Mouse (Mus musculus): ENCODE measurements around the gene Ablim1. TPM values are rescaled to one million over a fixed set of nuclear protein-coding genes. Genes with fewer than 3 reads are reported as not detected.

Gene Ablim1
- total and polyA plus RNA-seq, 2 experiments from 2014 or later: 50.7 to 81.2 TPM

DNA sequence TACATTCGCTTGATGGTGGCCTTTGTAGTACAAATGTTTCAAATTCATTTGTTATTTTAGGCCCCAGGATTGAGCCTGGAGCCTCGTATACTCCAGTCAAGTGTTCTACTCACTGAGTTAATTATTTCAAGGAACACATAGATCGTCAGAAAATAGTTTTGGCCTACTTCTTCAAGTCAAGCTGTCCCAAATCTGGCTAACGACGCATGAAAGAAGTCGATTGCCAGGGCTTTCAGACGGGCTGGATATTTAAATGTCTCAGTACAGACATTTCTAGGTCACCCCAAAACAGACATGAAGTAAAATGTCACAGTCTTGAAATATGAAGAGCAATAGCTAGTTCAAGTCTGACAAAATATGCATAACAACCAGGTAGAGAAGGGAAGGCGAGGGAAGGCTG, 261.8 kb downstream of the Ablim1 start:
- no peak for DNase-seq (ENCODE audit: low spot score)
- H3K9ac ChIP-seq (replicated peaks; ENCODE audit: low read length, poor library complexity, severe bottlenecking): no peak overlapping the region
- WGBS: 75% methylated on average over 8 of the region's 8 CpGs
- no peaks in the 10 kb centered on the region for H3K27me3 ChIP-seq (ENCODE audit: insufficient read depth, low read length)
- H3K9me3 ChIP-seq (ENCODE audit: low read length): no peaks in the 10 kb centered on the region
- H3K36me3 ChIP-seq (ENCODE audit: insufficient read depth, low read length): peaks cover 10% of the 10 kb centered on the region
- H3K4me2 ChIP-seq (ENCODE audit: low read depth, low read length, poor library complexity, severe bottlenecking): no peak overlapping the region
- no peaks in the 10 kb centered on the region for H3K4me1 ChIP-seq (ENCODE audit: insufficient read depth, low read length)
- no peak for TF ChIP-seq CTCF (IDR thresholded peaks at IDR 0.05)
- 0 out of 2 replicates have a peak overlapping the region, but pooled peaks have one; percentile 38 for H3K27ac ChIP-seq (ENCODE audit: low read depth, low read length)
- no peak for ATAC-seq (ENCODE audit: low FRiP score)
- H3K4me3 ChIP-seq (ENCODE audit: low read depth, low read length): no peak overlapping the region

GRCm38 (mm10) chr19:57052016-57052415, 262.7 kb downstream of the Ablim1 start:
- H3K4me3 ChIP-seq (ENCODE audit: low read depth, low read length): no peak overlapping the region
- H3K4me2 ChIP-seq (ENCODE audit: low read depth, low read length, poor library complexity, severe bottlenecking): no peak overlapping the region
- WGBS: 93% methylated on average over 7 of the region's 7 CpGs
- TF ChIP-seq CTCF (IDR thresholded peaks at IDR 0.05): no peak
- DNase-seq (ENCODE audit: low spot score) (no peak), ATAC-seq (ENCODE audit: low FRiP score) (no peak)
- no peaks in the 10 kb centered on the region for H3K9me3 ChIP-seq (ENCODE audit: low read length)
- H3K4me1 ChIP-seq (ENCODE audit: insufficient read depth, low read length): no peaks in the 10 kb centered on the region
- no peaks in the 10 kb centered on the region for H3K27me3 ChIP-seq (ENCODE audit: insufficient read depth, low read length)
- H3K9ac ChIP-seq (replicated peaks; ENCODE audit: low read length, poor library complexity, severe bottlenecking): no peak overlapping the region
- H3K27ac ChIP-seq (ENCODE audit: low read depth, low read length): no peak overlapping the region
- H3K36me3 ChIP-seq (ENCODE audit: insufficient read depth, low read length): peaks cover 8% of the 10 kb centered on the region

DNA sequence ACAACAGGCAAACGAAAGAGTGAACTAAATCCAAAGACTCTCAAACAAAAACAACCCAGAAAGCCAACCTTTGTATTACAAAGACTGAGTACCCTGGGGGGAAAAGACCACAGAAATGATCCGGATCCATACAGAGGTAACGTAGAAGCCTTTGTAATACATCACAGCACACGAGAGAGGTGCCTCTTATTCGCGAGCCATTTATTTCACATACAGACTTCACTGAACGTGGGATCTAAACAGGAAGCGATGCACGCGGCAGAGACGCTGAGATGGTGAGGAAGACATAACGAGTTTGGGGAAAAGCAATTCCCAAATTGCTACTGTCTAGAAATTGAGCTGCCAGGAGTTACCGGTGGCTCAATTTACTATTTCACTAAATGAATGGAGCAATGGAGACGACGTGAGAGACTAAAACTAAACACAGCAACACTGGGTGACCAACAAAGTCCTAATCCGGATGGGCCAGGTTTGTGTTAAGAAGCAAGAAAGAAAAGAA, 265.1 kb downstream of the Ablim1 start:
- no peaks in the 10 kb centered on the region for H3K9me3 ChIP-seq (ENCODE audit: low read length)
- H3K27ac ChIP-seq (ENCODE audit: low read depth, low read length): no peak overlapping the region
- 34% methylated on average over 16 of the region's 16 CpGs for WGBS
- no peak overlapping the region for H3K9ac ChIP-seq (replicated peaks; ENCODE audit: low read length, poor library complexity, severe bottlenecking)
- ATAC-seq (ENCODE audit: low FRiP score) (no peak), DNase-seq (ENCODE audit: low spot score) (peak; percentile 63)
- H3K4me1 ChIP-seq (ENCODE audit: insufficient read depth, low read length): no peaks in the 10 kb centered on the region
- TF ChIP-seq CTCF (IDR thresholded peaks at IDR 0.05): no peak
- H3K36me3 ChIP-seq (ENCODE audit: insufficient read depth, low read length): peaks cover 8% of the 10 kb centered on the region
- no peaks in the 10 kb centered on the region for H3K27me3 ChIP-seq (ENCODE audit: insufficient read depth, low read length)
- no peak overlapping the region for H3K4me2 ChIP-seq (ENCODE audit: low read depth, low read length, poor library complexity, severe bottlenecking)
- no peak overlapping the region for H3K4me3 ChIP-seq (ENCODE audit: low read depth, low read length)

DNA sequence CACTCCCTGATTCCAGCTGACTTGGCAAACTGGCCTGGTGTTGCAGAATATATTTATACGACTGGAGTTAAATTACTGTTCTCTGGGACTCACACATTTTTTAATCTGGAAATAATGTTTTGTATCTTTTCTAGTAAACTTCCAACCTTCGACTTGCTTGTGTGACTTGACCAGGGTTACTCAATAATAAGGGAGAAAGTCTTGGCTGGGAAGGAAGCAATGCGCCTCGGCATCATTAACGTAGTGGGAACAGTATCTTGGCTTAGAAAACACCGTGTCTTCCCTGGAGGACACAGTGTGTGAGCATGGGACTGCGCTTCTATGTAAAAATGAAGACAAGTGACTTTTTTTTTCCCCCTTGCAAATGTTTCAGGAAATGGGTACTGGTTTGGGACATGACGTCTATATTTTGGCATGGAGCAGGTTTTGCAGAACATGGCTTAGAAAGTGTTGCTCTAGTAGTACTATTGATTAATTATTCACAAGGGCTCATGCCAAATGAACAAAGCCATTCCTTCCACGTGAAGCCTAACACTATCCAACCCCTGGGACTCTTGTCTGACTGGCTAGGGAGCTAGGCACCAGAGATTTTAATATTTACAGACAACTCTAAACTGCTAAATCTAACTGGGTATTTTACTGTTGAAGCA, 266.9 kb downstream of the Ablim1 start:
- no peak overlapping the region for H3K27ac ChIP-seq (ENCODE audit: low read depth, low read length)
- H3K4me3 ChIP-seq (ENCODE audit: low read depth, low read length): no peak overlapping the region
- no peaks in the 10 kb centered on the region for H3K9me3 ChIP-seq (ENCODE audit: low read length)
- no peak for ATAC-seq (ENCODE audit: low FRiP score)
- no peak for TF ChIP-seq CTCF (IDR thresholded peaks at IDR 0.05)
- H3K9ac ChIP-seq (replicated peaks; ENCODE audit: low read length, poor library complexity, severe bottlenecking): no peak overlapping the region
- peaks cover 11% of the 10 kb centered on the region for H3K36me3 ChIP-seq (ENCODE audit: insufficient read depth, low read length)
- H3K27me3 ChIP-seq (ENCODE audit: insufficient read depth, low read length): no peaks in the 10 kb centered on the region
- H3K4me2 ChIP-seq (ENCODE audit: low read depth, low read length, poor library complexity, severe bottlenecking): no peak overlapping the region
- 73% methylated on average over 9 of the region's 9 CpGs for WGBS
- H3K4me1 ChIP-seq (ENCODE audit: insufficient read depth, low read length): no peaks in the 10 kb centered on the region
- DNase-seq (ENCODE audit: low spot score): no peak

DNA sequence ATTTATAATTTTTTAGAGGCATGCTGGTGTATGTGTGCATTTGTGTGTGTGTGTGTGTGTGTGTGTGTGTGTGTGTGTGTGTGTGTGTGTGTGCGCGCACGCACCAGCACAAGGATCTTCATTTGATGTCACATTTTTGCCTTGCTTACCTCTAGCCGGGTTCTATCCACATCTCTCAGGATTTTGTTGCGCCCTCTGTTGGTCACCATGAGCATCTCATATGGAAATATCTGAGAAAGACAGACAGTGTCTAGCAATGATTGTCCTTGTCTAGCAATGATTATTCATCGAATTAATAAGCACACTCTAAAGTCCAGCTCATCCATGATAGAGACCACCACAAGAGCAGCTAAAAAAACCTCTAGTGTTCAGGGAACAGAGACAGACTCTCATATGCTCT, 275.5 kb downstream of the Ablim1 start:
- Histone ChIP-seq H3K4me3 (ENCODE audit: low read depth, low read length) (no peak overlapping the region), H3K4me1 (ENCODE audit: insufficient read depth, low read length) (no peaks in the 10 kb centered on the region), H3K36me3 (ENCODE audit: insufficient read depth, low read length) (peaks cover 50% of the 10 kb centered on the region), H3K27me3 (ENCODE audit: insufficient read depth, low read length) (no peaks in the 10 kb centered on the region), H3K4me2 (ENCODE audit: low read depth, low read length, poor library complexity, severe bottlenecking) (no peak overlapping the region), H3K9me3 (ENCODE audit: low read length) (no peaks in the 10 kb centered on the region), H3K27ac (ENCODE audit: low read depth, low read length) (no peak overlapping the region), H3K9ac (replicated peaks; ENCODE audit: low read length, poor library complexity, severe bottlenecking) (no peak overlapping the region)
- peak; percentile 63 for DNase-seq (ENCODE audit: low spot score)
- TF ChIP-seq CTCF (IDR thresholded peaks at IDR 0.05): peak; percentile 81
- ATAC-seq (ENCODE audit: low FRiP score): no peak
- 63% methylated on average over 6 of the region's 6 CpGs for WGBS

- ATAC-seq (ENCODE audit: low FRiP score) (no peak), DNase-seq (ENCODE audit: low spot score) (no peak)
- WGBS: 78% methylated on average over 15 of the region's 15 CpGs
- no peaks in the 10 kb centered on the region for H3K4me1 ChIP-seq (ENCODE audit: insufficient read depth, low read length)
- no peak for TF ChIP-seq CTCF (IDR thresholded peaks at IDR 0.05)
- no peaks in the 10 kb centered on the region for H3K9me3 ChIP-seq (ENCODE audit: low read length)
- no peak overlapping the region for H3K4me3 ChIP-seq (ENCODE audit: low read depth, low read length)
- no peak overlapping the region for H3K4me2 ChIP-seq (ENCODE audit: low read depth, low read length, poor library complexity, severe bottlenecking)
- peaks cover 38% of the 10 kb centered on the region for H3K36me3 ChIP-seq (ENCODE audit: insufficient read depth, low read length)
- 0 out of 2 replicates have a peak overlapping the region, but pooled peaks have one; percentile 29 for H3K9ac ChIP-seq (replicated peaks; ENCODE audit: low read length, poor library complexity, severe bottlenecking)
- no peak overlapping the region for H3K27ac ChIP-seq (ENCODE audit: low read depth, low read length)
- H3K27me3 ChIP-seq (ENCODE audit: insufficient read depth, low read length): no peaks in the 10 kb centered on the region
These were observed 277.9 kb downstream of the Ablim1 start for GRCm38 (mm10) chr19:57036860-57037259.
